Mouse (Mus musculus) embryonic facial prominence, embryonic 13.5 days (tissue): ENCODE measurements around the gene B230217C12Rik. TPM values are rescaled to one million over a fixed set of nuclear protein-coding genes. Genes with fewer than 3 reads are reported as not detected.

ENCODE experiments used
- ATAC-seq: fragments of 200-750 bp; cut with Nextera tagmentation; 2 replicates; pipeline ENCODE4 v1.8.0; 2017; ENCODE audit warnings: low read depth; ENCODE audit not compliant: insufficient number of reproducible peaks, insufficient read depth, low FRiP score, low TSS enrichment
- H3K27ac ChIP-seq: fragments of 300-500 bp; sonication (generic); 2 replicates; pipeline ENCODE4 v1.5.1; 2015; ENCODE audit warnings: moderate library complexity, mild to moderate bottlenecking, inconsistent platforms
- H3K27me3 ChIP-seq: fragments of 300-500 bp; sonication (generic); 2 replicates; pipeline ENCODE4 v1.6.1; 2015; ENCODE audit warnings: mild to moderate bottlenecking, inconsistent platforms
- H3K36me3 ChIP-seq: fragments of 300-500 bp; sonication (generic); 2 replicates; pipeline ENCODE4 v1.6.1; 2015; ENCODE audit warnings: mild to moderate bottlenecking, inconsistent platforms
- H3K4me1 ChIP-seq: fragments of 300-500 bp; sonication (generic); 2 replicates; pipeline ENCODE4 v1.6.1; 2015; ENCODE audit warnings: inconsistent platforms
- H3K4me2 ChIP-seq: fragments of 300-500 bp; sonication (generic); 2 replicates; pipeline ENCODE4 v1.6.1; 2015; ENCODE audit warnings: moderate library complexity, mild to moderate bottlenecking, inconsistent platforms
- H3K4me3 ChIP-seq: fragments of 300-500 bp; sonication (generic); 2 replicates; pipeline ENCODE4 v1.5.1; 2015; ENCODE audit warnings: mild to moderate bottlenecking, inconsistent platforms
- H3K9ac ChIP-seq: fragments of 300-500 bp; sonication (generic); 2 replicates; pipeline ENCODE4 v1.6.1; 2015; ENCODE audit warnings: mild to moderate bottlenecking, inconsistent platforms
- H3K9me3 ChIP-seq: fragments of 300-500 bp; sonication (generic); 2 replicates; pipeline ENCODE4 v1.6.1; 2016; ENCODE audit warnings: inconsistent platforms
- WGBS: fragments of 180-500 bp; shearing (Covaris S2); methylation state at CpG from one replicate; pipeline ENCODE4 v1.1.7; 2015; ENCODE audit warnings: mixed read lengths; 5-methylcytosine and 5-hydroxymethylcytosine counted together
- polyA plus RNA-seq: library from polyadenylated mRNA; unstranded; fragments of >200 nt; fragmentation: Nextera tagmentation; extraction: Ambion mirVana; gene quantifications from 2 replicates; pipeline ENCODE4 v1.2.1, GENCODE M21; 2015

Gene B230217C12Rik
- polyA plus RNA-seq, result 10.5 and 11.8 TPM in 2 replicates

DNA sequence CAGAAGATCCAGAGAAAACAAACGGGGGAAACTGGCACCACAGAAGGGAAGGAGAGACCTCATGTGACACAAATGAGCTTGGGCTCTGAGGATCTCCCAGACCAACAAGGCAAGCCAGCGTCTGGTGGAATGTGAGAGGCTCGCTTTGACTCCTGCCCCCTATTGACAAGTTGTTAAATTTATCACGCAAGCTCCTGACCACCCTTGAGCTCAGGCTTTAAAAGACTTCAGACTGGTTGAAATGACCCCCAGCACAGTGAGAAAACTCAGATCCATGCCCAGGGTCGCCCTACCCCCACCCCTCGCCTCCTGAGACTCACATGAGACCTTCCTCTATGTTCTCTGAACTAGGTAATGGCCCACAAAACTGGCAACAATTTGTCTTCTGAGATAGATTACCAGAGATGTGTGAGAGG is at the start of gene B230217C12Rik:
TSS of gene B230217C12Rik (plus strand) at position 242 of the 416 bp plus-strand sequence.
- ATAC-seq, result no peak; the same call in 1 of the 2 replicates
- peak within 1 kb of the TSS; percentile 85 for H3K27ac ChIP-seq
- H3K27me3 ChIP-seq, result no peaks in the 10 kb centered on the region
- H3K9me3 ChIP-seq, result no peaks in the 10 kb centered on the region
- peaks cover 16% of the 10 kb centered on the region; the same call in 1 of the 2 replicates for H3K4me1 ChIP-seq
- 2% methylated on average over 6 of the region's 6 CpGs for whole genome bisulfite sequencing
- H3K4me3 ChIP-seq, result peak within 1 kb of the TSS; percentile 50
- H3K4me2 ChIP-seq, result peak within 1 kb of the TSS; percentile 59
- peak within 1 kb of the TSS; percentile 69 for H3K9ac ChIP-seq
- H3K36me3 ChIP-seq, result peaks cover 30% of the 10 kb centered on the region

DNA sequence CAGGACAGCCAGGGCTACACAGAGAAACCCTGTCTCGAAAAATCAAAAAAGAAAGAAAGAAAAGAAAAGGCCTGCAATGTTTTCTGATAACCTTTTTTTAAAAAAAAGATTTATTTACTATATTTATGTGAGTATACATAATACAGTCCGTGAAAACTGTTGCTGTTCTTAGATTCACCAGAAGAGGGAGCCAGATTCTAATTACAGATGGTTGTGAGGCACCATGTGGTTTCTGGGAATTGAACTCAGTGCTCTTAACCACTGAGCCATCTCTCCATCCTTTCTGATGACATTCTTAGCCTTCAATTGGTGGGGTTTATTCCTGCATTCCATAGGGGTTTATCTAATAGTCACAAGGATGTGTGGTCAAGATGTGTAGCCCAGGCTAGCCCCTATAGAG is 47.4 kb upstream of the B230217C12Rik start:
- Histone ChIP-seq H3K36me3 (no peaks in the 10 kb centered on the region), H3K9ac (no peak overlapping the region), H3K27ac (no peak overlapping the region), H3K27me3 (no peaks in the 10 kb centered on the region), H3K4me3 (no peak overlapping the region), H3K4me2 (no peak overlapping the region), H3K9me3 (no peaks in the 10 kb centered on the region), H3K4me1 (peaks cover 1% of the 10 kb centered on the region; the same call in 1 of the 2 replicates)
- ATAC-seq, result no peak
- WGBS, result 7% methylated on average over 2 of the region's 2 CpGs

DNA sequence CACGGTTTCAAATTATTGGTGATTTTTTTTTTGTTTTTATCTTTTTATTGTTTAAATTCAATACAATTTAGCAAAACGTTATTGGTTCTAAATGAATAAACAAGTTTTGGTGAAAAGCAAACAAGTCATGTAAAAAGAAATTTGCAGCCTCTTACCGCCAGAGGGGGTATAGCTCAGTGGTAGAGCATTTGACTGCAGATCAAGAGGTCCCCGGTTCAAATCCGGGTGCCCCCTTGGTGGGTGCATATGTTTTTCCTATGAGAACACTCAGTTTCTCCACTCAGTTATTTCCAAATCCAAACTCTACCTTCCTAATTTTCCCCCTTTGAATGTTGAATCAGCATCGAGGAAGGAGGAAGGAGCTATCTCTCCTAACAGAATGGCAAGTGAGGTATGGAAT is 43.7 kb upstream of the B230217C12Rik start:
- Histone ChIP-seq H3K4me3 (no peak overlapping the region), H3K36me3 (no peaks in the 10 kb centered on the region), H3K4me1 (peaks cover 16% of the 10 kb centered on the region), H3K4me2 (no peak overlapping the region), H3K9me3 (no peaks in the 10 kb centered on the region), H3K9ac (no peak overlapping the region), H3K27ac (no peak overlapping the region), H3K27me3 (no peaks in the 10 kb centered on the region)
- no peak for ATAC-seq
- WGBS, result 4% methylated on average over 6 of the region's 6 CpGs

DNA sequence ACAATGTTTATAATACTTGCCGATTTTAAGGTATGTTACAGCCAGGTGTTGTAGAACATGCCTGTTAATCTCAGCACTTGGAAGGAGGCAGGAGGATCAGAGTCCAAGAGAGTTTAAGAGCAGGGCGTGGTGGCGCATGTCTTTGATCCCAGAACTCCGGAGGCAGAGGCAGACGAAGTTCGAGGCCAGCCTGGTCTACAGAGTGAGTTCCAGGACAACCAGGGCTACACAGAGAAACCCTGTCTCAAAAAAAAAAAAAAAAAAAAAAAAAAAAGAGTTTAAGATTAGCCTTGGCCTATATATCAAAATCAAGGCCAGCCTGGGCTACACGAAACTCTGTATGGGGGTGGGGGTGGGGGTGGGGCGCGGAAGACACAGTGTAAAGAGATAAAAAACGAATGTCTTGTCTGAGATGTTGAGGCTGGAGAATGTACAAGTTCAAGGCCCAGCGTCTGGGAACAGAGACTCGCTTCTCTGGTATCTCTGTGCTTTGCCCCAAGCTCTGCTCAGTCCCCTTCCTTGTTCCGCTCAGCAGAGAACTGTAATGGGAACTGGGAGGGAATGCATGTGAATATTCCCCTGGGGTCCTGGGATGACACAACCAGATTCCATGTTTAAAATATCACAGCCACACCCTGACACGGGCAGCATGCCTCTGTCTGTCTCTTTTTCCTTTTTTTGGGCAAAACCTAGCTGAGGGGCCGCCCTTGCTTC is 43.1 kb upstream of the B230217C12Rik start:
- peak overlapping the region; percentile 83 for H3K4me2 ChIP-seq
- H3K9me3 ChIP-seq, result no peaks in the 10 kb centered on the region
- no peak overlapping the region for H3K9ac ChIP-seq
- ATAC-seq, result no peak
- no peaks in the 10 kb centered on the region for H3K36me3 ChIP-seq
- 44% methylated on average over 15 of the region's 15 CpGs for WGBS
- peak overlapping the region; percentile 96; the same call in 1 of the 2 replicates for H3K4me3 ChIP-seq
- no peaks in the 10 kb centered on the region for H3K27me3 ChIP-seq
- 0 out of 2 replicates have a peak overlapping the region, but pooled peaks have one; percentile 7 for H3K27ac ChIP-seq
- peaks cover 23% of the 10 kb centered on the region for H3K4me1 ChIP-seq

DNA sequence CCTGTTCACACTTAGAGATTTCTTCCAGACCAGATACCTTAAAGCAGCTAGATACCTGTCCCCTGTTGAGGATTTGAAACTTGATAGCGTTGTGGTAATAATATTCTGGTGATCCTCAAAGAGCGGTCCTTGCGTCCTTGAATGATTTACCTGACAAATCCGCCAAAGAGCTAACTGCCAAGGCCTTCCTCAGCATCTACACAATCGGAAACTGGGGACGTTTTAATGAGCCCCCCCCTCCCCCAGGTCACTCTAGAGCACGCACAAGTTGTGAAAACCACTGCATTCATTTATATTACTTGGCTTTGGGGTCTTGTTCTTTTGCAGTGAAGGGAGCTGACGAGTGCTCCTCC is 42.5 kb upstream of the B230217C12Rik start:
- Histone ChIP-seq H3K9ac (no peak overlapping the region; the same call in 1 of the 2 replicates), H3K36me3 (no peaks in the 10 kb centered on the region), H3K4me2 (peak overlapping the region; percentile 83), H3K27ac (0 out of 2 replicates have a peak overlapping the region, but pooled peaks have one; percentile 7), H3K4me3 (peak overlapping the region; percentile 96), H3K27me3 (no peaks in the 10 kb centered on the region), H3K4me1 (peaks cover 23% of the 10 kb centered on the region), H3K9me3 (no peaks in the 10 kb centered on the region)
- 28% methylated on average over 8 of the region's 8 CpGs for WGBS
- ATAC-seq, result no peak

DNA sequence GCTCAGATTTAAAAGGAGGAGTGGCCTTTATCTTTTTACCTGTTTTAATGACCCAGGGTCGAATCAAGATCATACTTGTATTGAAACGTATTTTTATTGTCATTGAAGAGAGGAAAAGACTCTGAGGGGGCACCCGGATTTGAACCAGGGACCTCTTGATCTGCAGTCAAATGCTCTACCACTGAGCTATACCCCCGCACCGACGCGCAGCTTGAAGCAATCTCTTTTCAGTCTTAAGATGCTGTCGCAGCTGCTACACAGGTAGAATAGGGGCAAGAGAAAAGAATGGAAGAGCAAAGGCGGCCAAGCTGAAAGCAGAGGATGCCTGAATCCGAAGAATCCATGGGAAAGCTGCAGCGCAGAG is 41.8 kb upstream of the B230217C12Rik start, which contains the start of gene Lasp1:
TSS of gene Lasp1 (plus strand) at position 219 of the 364 bp plus-strand sequence.
- 0% methylated on average over 11 of the region's 11 CpGs for WGBS
- Histone ChIP-seq H3K27me3 (no peaks in the 10 kb centered on the region), H3K4me3 (peak within 1 kb of the TSS; percentile 96), H3K36me3 (no peaks in the 10 kb centered on the region), H3K9me3 (no peaks in the 10 kb centered on the region), H3K27ac (peak within 1 kb of the TSS; percentile 98), H3K9ac (peak within 1 kb of the TSS; percentile 93), H3K4me2 (peak within 1 kb of the TSS; percentile 83), H3K4me1 (peaks cover 26% of the 10 kb centered on the region)
- ATAC-seq, result peak; percentile 52

DNA sequence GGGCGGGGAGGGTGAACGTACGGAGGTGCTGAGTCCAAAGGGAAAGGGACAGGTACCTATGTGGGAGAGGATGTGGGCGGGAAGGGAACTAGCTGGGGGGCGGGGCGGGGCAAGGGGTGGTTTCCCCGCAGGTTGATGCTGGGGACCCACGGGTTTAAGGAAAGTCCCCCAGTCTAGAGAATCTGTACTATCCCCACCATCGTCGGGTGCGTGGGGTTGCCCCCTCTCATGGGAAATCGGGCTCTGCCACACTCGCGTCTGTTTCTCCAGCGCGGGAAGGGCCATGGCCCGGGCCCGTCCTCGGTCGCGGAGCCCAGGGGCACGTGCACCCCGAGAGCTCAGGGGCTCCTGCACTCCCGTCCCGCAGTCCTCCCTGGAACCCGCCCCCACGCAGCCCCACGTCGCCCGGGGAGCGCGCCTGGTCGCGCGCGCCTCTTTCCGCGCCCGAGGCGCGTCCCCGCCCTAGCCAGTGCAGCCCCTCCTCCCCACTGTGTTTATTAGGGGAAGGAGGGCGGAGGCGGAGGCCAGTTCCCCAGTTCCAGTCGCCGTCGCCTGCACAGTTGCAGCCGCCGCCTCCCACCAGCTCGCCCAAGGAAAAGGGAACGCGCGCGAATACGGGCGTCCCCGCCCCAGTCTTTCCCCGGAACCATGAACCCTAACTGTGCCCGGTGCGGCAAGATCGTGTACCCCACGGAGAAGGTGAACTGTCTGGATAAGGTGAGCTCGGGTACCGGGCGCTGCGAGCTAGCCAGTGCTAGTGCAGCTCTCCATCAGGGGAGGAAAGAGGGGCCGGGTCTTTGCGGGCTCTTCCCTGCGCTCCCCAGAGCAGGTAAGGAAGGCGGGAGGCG is 41.2 kb upstream of the B230217C12Rik start:
- under 1% methylated on average over 71 of the region's 71 CpGs for WGBS
- H3K27ac ChIP-seq, result peak overlapping the region; percentile 98
- H3K9me3 ChIP-seq, result no peaks in the 10 kb centered on the region
- H3K9ac ChIP-seq, result peak overlapping the region; percentile 93
- H3K27me3 ChIP-seq, result no peaks in the 10 kb centered on the region
- no peaks in the 10 kb centered on the region for H3K36me3 ChIP-seq
- H3K4me3 ChIP-seq, result peak overlapping the region; percentile 96
- peaks cover 32% of the 10 kb centered on the region for H3K4me1 ChIP-seq
- H3K4me2 ChIP-seq, result peak overlapping the region; percentile 83
- peak; percentile 80 for ATAC-seq

DNA sequence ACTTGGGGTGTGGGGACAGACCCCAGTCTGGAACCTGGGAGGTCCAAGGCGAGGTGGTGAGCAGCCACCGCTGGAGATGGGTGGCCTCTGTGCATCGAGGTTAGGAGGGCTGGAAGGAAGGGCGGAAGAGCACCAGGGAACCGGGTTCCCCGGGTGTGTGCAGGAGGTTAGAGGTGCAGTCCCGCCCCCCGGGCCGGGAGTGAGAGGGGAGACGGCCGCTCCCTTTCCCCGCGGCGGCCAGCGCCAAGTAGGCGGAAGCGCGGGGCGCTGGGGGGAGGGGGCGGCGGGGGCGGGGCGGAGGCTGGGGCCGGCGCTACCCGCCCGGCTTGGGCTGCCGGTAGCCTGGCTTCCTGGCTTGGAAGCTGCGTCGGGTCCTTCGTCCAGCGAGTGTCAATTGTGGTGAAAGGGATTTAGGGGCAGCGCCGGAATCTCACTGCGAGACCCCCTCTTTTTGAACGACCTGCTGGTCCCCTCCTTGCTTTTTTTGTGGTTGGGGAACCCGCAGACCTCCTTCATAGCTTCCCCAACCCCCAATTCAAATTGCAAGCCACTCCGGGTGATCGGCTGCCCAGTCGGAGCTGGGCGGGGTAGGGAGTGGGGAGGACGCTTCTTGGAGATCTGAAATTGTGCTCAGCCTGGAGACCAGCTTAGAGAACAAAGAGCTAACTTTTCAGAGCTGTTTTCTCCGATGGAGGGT is 40.4 kb upstream of the B230217C12Rik start:
- WGBS, result 2% methylated on average over 29 of the region's 43 CpGs
- no peaks in the 10 kb centered on the region for H3K36me3 ChIP-seq
- ATAC-seq, result peak; percentile 45

DNA sequence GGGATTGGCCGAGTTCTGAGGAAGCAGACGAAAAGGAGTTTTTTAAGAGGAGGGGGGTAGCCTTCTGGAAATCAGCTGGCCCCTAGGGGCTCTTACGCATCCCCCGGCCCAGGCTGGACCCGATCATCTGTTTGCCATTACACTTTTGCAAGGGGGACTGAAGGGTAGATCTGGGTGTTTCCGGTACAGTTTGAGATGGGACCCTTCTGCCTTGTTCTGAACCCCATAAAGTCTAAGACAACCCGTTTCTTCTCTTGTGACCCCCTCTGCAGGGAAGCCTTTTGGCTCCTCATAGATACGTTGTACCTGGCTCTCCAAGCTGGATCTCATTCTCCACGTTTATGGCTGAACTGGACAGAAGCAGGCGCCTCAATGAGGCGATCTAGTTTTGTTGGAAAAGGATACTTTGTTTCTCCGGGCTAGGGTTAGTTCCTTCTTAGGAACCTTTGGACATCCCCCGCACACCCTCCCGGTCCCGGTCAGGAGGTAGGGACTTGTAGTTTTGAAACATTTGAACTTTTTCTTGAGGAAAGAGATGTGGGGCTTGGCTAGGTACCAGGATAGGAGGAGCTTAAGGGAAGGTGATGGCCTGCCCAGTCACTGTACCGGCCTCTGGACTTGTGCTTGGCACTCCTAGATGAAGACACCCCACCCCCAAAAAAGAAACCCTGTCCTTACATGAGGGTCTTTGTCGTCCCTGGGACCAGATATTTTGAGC is 39.7 kb upstream of the B230217C12Rik start:
- H3K4me1 ChIP-seq, result peaks cover 47% of the 10 kb centered on the region
- H3K36me3 ChIP-seq, result no peaks in the 10 kb centered on the region
- no peak for ATAC-seq
- H3K9ac ChIP-seq, result peak overlapping the region; percentile 93
- H3K27ac ChIP-seq, result peak overlapping the region; percentile 98
- peak overlapping the region; percentile 83 for H3K4me2 ChIP-seq
- peak overlapping the region; percentile 96 for H3K4me3 ChIP-seq
- H3K27me3 ChIP-seq, result no peaks in the 10 kb centered on the region
- 2% methylated on average over 17 of the region's 17 CpGs for WGBS
- no peaks in the 10 kb centered on the region for H3K9me3 ChIP-seq

More for the DNA sequence above, 40.4 kb upstream of the B230217C12Rik start:
- H3K4me1 ChIP-seq, result peaks cover 40% of the 10 kb centered on the region
- H3K4me3 ChIP-seq, result peak overlapping the region; percentile 96
- H3K9me3 ChIP-seq, result no peaks in the 10 kb centered on the region
- H3K9ac ChIP-seq, result peak overlapping the region; percentile 93
- peak overlapping the region; percentile 83 for H3K4me2 ChIP-seq
- no peaks in the 10 kb centered on the region for H3K27me3 ChIP-seq
- H3K27ac ChIP-seq, result peak overlapping the region; percentile 98

DNA sequence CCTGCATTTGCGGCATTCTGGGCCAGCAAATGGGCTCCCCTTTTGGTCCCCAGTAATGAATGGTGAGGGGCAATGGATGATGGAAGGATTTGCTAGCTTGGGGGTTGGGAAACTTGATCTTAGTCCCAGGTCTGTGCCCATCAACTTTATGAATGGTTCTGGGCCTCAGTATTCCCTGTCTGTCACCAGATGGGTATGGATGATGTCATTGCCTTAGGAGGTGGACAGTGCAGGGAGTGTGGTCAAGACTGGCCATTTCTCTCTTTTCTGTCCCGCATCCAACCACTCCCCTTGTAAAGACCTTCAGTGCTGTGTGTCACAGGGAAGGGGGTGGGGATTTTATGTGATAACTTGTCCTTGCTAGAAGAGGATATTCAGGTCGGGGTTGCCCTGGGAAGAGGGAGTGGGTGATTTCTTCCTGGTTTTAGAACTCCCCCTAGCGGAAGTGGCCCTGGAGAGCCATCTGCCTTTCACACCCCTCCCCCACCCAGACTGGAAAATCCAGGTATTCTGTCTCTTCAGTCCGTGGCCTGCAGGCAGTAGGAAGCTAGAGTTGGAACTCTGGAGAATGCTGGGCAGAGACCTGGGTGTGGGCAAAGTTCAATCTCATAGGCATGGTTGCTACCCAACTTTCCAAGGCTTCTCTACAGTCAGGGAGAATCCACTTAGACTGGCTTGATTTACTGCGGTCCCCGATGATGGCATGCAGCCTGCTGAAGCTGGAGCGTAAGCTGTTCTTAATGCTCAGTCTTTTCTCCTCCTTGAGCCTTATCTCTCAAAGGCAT is 39.0 kb upstream of the B230217C12Rik start:
- peaks cover 5% of the 10 kb centered on the region; the same call in 1 of the 2 replicates for H3K36me3 ChIP-seq
- no peaks in the 10 kb centered on the region for H3K9me3 ChIP-seq
- peak overlapping the region; percentile 83 for H3K4me2 ChIP-seq
- WGBS, result 33% methylated on average over 8 of the region's 8 CpGs
- no peaks in the 10 kb centered on the region for H3K27me3 ChIP-seq
- H3K9ac ChIP-seq, result peak overlapping the region; percentile 93
- ATAC-seq, result no peak
- peak overlapping the region; percentile 98 for H3K27ac ChIP-seq
- peaks cover 54% of the 10 kb centered on the region for H3K4me1 ChIP-seq
- peak overlapping the region; percentile 96 for H3K4me3 ChIP-seq
